Mouse (Mus musculus) c-Kit-positive CD71-negative TER-119-negative erythroid progenitor cells, embryonic 14.5 days (primary cell): Measurements from ENCODE around the gene Fxyd4.

ENCODE experiments used
- DNase-seq: peaks from one replicate; pipeline ENCODE4 v3.0.0-alpha.2; 2013; ENCODE audit warnings: low read depth

Gene Fxyd4

GRCm38 (mm10) chr6:117917576-117917975, 19.9 kb downstream of the Fxyd4 start:
- DNase-seq: no peak

GRCm38 (mm10) chr6:117916737-117917426, 20.6 kb downstream of the Fxyd4 start:
- peak; percentile 79 for DNase-seq

- DNase-seq: no peak
Observed at GRCm38 (mm10) chr6:117916205-117916736, 21.2 kb downstream of the Fxyd4 start.

- DNase-seq: no peak
Observed at GRCm38 (mm10) chr6:117914541-117914940, 23.0 kb downstream of the Fxyd4 start.

- no peak for DNase-seq
Observed at GRCm38 (mm10) chr6:117910120-117910661, 27.3 kb downstream of the Fxyd4 start.

- DNase-seq: no peak
Observed at GRCm38 (mm10) chr6:117908424-117908900, 29.0 kb downstream of the Fxyd4 start.

GRCm38 (mm10) chr6:117907979-117908355, 29.5 kb downstream of the Fxyd4 start:
- DNase-seq: no peak

- DNase-seq: peak; percentile 83
Observed at GRCm38 (mm10) chr6:117907301-117907978, 30.1 kb downstream of the Fxyd4 start.

- DNase-seq: peak; percentile 95
Observed at GRCm38 (mm10) chr6:117906590-117907271, 30.8 kb downstream of the Fxyd4 start.

GRCm38 (mm10) chr6:117906015-117906531, 31.4 kb downstream of the Fxyd4 start:
- DNase-seq: no peak

- DNase-seq: no peak
Observed at GRCm38 (mm10) chr6:117905260-117905930, 32.1 kb downstream of the Fxyd4 start.

GRCm38 (mm10) chr6:117903836-117904235, 33.7 kb downstream of the Fxyd4 start:
- no peak for DNase-seq

GRCm38 (mm10) chr6:117902556-117902955, 34.9 kb downstream of the Fxyd4 start:
- DNase-seq: no peak

- DNase-seq: no peak
Observed at GRCm38 (mm10) chr6:117901510-117902402, 35.7 kb downstream of the Fxyd4 start.

GRCm38 (mm10) chr6:117900126-117901080, 37.1 kb downstream of the Fxyd4 start, which contains the start of gene Hnrnpf:
Gene Hnrnpf (plus strand): TSS chr6:117900324.
- no peak for DNase-seq

- DNase-seq: no peak
Observed at GRCm38 (mm10) chr6:117897800-117898199, 39.7 kb downstream of the Fxyd4 start.

- no peak for DNase-seq
Observed at GRCm38 (mm10) chr6:117893435-117893834, 44.1 kb downstream of the Fxyd4 start.

- DNase-seq: no peak
Observed at GRCm38 (mm10) chr6:117892386-117892785, 45.1 kb downstream of the Fxyd4 start.
